Mouse (Mus musculus) neural tube, postnatal 0 days (tissue): ENCODE measurements around the gene Yipf6. TPM values are rescaled to one million over a fixed set of nuclear protein-coding genes. Genes with fewer than 3 reads are reported as not detected.

Experiments used
- polyA plus RNA-seq: library from polyadenylated mRNA; unstranded; fragments of >200 nt; fragmentation: Nextera tagmentation; extraction: Ambion mirVana; gene quantifications from 2 replicates; pipeline ENCODE4 v1.2.1, GENCODE M21; 2015

Gene Yipf6
- polyA plus RNA-seq, result 14.2 and 15.7 TPM in 2 replicates

DNA sequence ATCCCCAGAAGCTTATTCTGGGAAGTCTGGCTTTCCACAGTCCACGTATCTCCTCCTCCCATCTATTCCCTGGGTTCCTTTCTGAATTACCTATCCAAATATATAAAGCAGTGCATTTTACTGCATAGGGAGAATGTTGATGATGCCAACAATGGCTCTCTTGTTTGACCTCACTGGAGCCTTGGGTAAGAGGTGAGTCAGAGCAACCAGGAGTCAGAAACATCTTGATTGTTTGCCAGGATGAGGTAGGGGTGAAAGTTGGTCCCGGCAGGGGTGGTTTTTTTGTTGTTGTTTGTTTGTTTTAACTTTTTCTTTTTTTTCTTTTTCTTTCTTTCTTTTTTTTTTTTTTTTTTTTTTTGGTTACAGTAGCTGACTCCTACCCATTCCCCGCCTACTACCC, at the start of gene Yipf6:
TSS of gene Yipf6 (plus strand) at position 216 of the 400 bp plus-strand sequence.

DNA sequence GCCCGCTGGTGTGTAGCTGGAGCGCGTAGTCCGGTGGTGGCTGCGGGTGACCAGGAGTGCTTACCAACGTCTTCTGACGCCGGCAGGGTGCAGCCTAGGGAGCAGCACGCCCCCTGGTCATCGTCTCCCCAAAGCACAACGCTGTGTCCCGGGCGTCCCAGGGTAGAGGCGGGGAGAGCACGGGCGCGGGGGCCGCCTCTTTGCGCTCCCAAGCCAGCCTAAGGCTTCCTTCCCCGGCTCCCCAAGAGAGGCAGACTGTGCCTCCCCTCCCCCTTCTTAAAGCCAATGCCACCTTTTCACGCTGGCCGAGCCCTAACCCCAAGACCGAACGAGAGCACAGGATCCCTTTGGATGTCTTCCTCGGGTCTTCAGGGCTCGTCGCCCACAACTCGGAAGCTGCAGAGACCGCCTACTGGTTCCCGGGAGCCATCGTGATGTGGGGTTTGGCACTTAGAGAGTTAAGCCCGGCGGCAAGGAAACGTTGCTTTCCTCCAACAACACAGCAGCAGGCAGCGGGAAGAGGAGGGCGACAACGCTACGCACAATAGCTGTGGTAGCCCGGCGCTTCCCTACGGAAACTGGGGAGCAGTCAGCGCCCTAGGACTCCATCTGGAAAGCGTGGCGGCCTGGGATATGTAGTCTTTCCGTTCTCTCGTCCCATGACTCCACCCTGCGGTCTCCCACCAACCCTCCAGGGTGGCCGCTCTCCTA, 45.6 kb upstream of the Yipf6 start, which contains the start of gene Ophn1:
TSS of gene Ophn1 (minus strand) at position 620 of the 711 bp plus-strand sequence.

Other genes with a start within 250 kb of the Yipf6 start
- gene Ophn1, start 45.3 kb upstream of the Yipf6 start, polyA plus RNA-seq, result 36.7 and 37.5 TPM in 2 replicates
- gene Stard8, start 66.9 kb downstream of the Yipf6 start, polyA plus RNA-seq, result 4.2 and 4.3 TPM in 2 replicates
- 15.7 and 16.5 TPM in 2 replicates for gene Efnb1, start 199.8 kb downstream of the Yipf6 start, polyA plus RNA-seq